Mouse (Mus musculus): Measurements from ENCODE around the gene Pcid2.

DNA sequence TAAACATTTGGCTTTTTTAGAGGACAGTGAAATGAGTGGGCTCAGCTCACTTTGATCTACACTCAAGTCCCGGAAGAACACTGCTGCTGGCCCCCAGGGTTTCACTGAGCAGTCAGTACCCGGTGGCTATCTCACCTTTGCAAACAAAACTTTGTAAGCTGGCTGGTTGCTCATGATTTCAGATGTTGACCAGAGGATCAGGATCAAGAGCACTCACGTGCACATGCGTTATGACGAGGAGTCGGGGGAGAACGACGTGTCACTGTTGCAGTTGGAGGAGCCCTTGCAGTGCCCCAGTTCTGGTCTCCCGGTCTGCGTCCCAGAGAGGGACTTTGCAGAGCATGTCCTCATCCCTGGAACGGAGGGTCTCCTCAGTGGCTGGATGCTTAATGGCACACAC lies 32.0 kb downstream of the Pcid2 start:
- TF ChIP-seq CTCF (IDR thresholded peaks at IDR 0.05; ENCODE audit: low read depth) (no peak), EP300 (IDR thresholded peaks at IDR 0.05; ENCODE audit: low read depth) (no peak)

All from liver, postnatal 0 days (tissue).